Mouse (Mus musculus): ENCODE measurements around the gene Aldh1l1. TPM values are rescaled to one million over a fixed set of nuclear protein-coding genes. Genes with fewer than 3 reads are reported as not detected.

The Aldh1l1 gene
- polyA plus RNA-seq, 1 experiment from 2014 or later = 81.7 TPM

GRCm38 (mm10) chr6:90472697-90473096, 13.5 kb upstream of the Aldh1l1 start:
- 92% methylated on average over 3 of the region's 3 CpGs for WGBS
- H3K9ac ChIP-seq = no peak overlapping the region
- peaks cover 17% of the 10 kb centered on the region; the same call in 1 of the 2 replicates for H3K4me1 ChIP-seq (replicated peaks)
- H3K4me3 ChIP-seq = no peak overlapping the region
- no peaks in the 10 kb centered on the region for H3K27me3 ChIP-seq
- H3K36me3 ChIP-seq = no peaks in the 10 kb centered on the region
- H3K27ac ChIP-seq (replicated peaks) = no peak overlapping the region
- H3K4me2 ChIP-seq = no peak overlapping the region
- no peak for ATAC-seq (ENCODE audit: low FRiP score, low read depth)
- no peaks in the 10 kb centered on the region for H3K9me3 ChIP-seq

- WGBS = 95% methylated on average over 24 of the region's 24 CpGs
- H3K4me2 ChIP-seq = no peak overlapping the region
- no peak for ATAC-seq (ENCODE audit: low FRiP score, low read depth)
- no peaks in the 10 kb centered on the region for H3K27me3 ChIP-seq
- H3K36me3 ChIP-seq = no peaks in the 10 kb centered on the region
- H3K27ac ChIP-seq (replicated peaks) = no peak overlapping the region
- no peak overlapping the region for H3K9ac ChIP-seq
- H3K9me3 ChIP-seq = no peaks in the 10 kb centered on the region
- H3K4me1 ChIP-seq (replicated peaks) = peaks cover 12% of the 10 kb centered on the region; the same call in 1 of the 2 replicates
- H3K4me3 ChIP-seq = no peak overlapping the region
Measured at GRCm38 (mm10) chr6:90473630-90474360, 12.4 kb upstream of the Aldh1l1 start.

- Histone ChIP-seq H3K4me2 (no peak overlapping the region), H3K36me3 (no peaks in the 10 kb centered on the region), H3K4me3 (no peak overlapping the region), H3K9ac (no peak overlapping the region), H3K27me3 (no peaks in the 10 kb centered on the region), H3K9me3 (no peaks in the 10 kb centered on the region), H3K4me1 (replicated peaks) (peaks cover 12% of the 10 kb centered on the region; the same call in 1 of the 2 replicates), H3K27ac (replicated peaks) (no peak overlapping the region)
- ATAC-seq (ENCODE audit: low FRiP score, low read depth) = no peak
- WGBS = 87% methylated on average over 3 of the region's 3 CpGs
Measured at GRCm38 (mm10) chr6:90474361-90474750, 11.9 kb upstream of the Aldh1l1 start.

- Histone ChIP-seq H3K4me2 (no peak overlapping the region), H3K4me1 (replicated peaks) (peaks cover 12% of the 10 kb centered on the region; the same call in 1 of the 2 replicates), H3K27me3 (no peaks in the 10 kb centered on the region), H3K9me3 (no peaks in the 10 kb centered on the region), H3K27ac (replicated peaks) (no peak overlapping the region), H3K9ac (no peak overlapping the region), H3K4me3 (no peak overlapping the region), H3K36me3 (no peaks in the 10 kb centered on the region)
- no peak for ATAC-seq (ENCODE audit: low FRiP score, low read depth)
- 83% methylated on average over 4 of the region's 4 CpGs for WGBS
Measured at GRCm38 (mm10) chr6:90475176-90475853, 10.9 kb upstream of the Aldh1l1 start.

GRCm38 (mm10) chr6:90475854-90476212, 10.4 kb upstream of the Aldh1l1 start:
- Histone ChIP-seq H3K27me3 (no peaks in the 10 kb centered on the region), H3K27ac (replicated peaks) (no peak overlapping the region), H3K4me3 (no peak overlapping the region), H3K4me2 (no peak overlapping the region), H3K9ac (no peak overlapping the region), H3K9me3 (no peaks in the 10 kb centered on the region), H3K4me1 (replicated peaks) (peaks cover 9% of the 10 kb centered on the region; the same call in 1 of the 2 replicates), H3K36me3 (no peaks in the 10 kb centered on the region)
- 66% methylated on average over 3 of the region's 3 CpGs for WGBS
- ATAC-seq (ENCODE audit: low FRiP score, low read depth) = no peak

GRCm38 (mm10) chr6:90476941-90477518, 9.2 kb upstream of the Aldh1l1 start:
- no peak overlapping the region for H3K4me2 ChIP-seq
- no peak overlapping the region for H3K9ac ChIP-seq
- no peak overlapping the region for H3K4me3 ChIP-seq
- no peaks in the 10 kb centered on the region for H3K36me3 ChIP-seq
- 60% methylated on average over 14 of the region's 14 CpGs for WGBS
- H3K27ac ChIP-seq (replicated peaks) = no peak overlapping the region
- H3K4me1 ChIP-seq (replicated peaks) = no peaks in the 10 kb centered on the region; the same call in 1 of the 2 replicates
- no peak; the same call in 1 of the 2 replicates for ATAC-seq (ENCODE audit: low FRiP score, low read depth)
- H3K27me3 ChIP-seq = no peaks in the 10 kb centered on the region
- H3K9me3 ChIP-seq = no peaks in the 10 kb centered on the region

- Histone ChIP-seq H3K4me1 (replicated peaks) (no peaks in the 10 kb centered on the region), H3K27me3 (no peaks in the 10 kb centered on the region), H3K4me2 (no peak overlapping the region), H3K9me3 (no peaks in the 10 kb centered on the region), H3K4me3 (no peak overlapping the region), H3K36me3 (no peaks in the 10 kb centered on the region), H3K9ac (no peak overlapping the region), H3K27ac (replicated peaks) (no peak overlapping the region)
- ATAC-seq (ENCODE audit: low FRiP score, low read depth) = no peak
- WGBS = 80% methylated on average over 3 of the region's 3 CpGs
Measured at GRCm38 (mm10) chr6:90484249-90484648, 2.0 kb upstream of the Aldh1l1 start.

GRCm38 (mm10) chr6:90484876-90485275, 1.4 kb upstream of the Aldh1l1 start:
- WGBS = 69% methylated on average over 5 of the region's 5 CpGs

GRCm38 (mm10) chr6:90487531-90487930, 1.3 kb downstream of the Aldh1l1 start:
- Histone ChIP-seq H3K4me3 (no peak overlapping the region), H3K4me1 (replicated peaks) (0 out of 2 replicates have a peak, but pooled peaks cover 4% of the 10 kb centered on the region), H3K9ac (no peak overlapping the region), H3K27me3 (no peaks in the 10 kb centered on the region), H3K4me2 (no peak overlapping the region), H3K27ac (replicated peaks) (no peak overlapping the region), H3K36me3 (no peaks in the 10 kb centered on the region), H3K9me3 (no peaks in the 10 kb centered on the region)
- WGBS = 84% methylated on average over 1 of the region's 1 CpGs
- ATAC-seq (ENCODE audit: low FRiP score, low read depth) = no peak

More at GRCm38 (mm10) chr6:90484876-90485275, 1.4 kb upstream of the Aldh1l1 start:
- Histone ChIP-seq H3K36me3 (no peaks in the 10 kb centered on the region), H3K27me3 (no peaks in the 10 kb centered on the region), H3K4me2 (no peak overlapping the region), H3K9me3 (no peaks in the 10 kb centered on the region), H3K4me3 (no peak overlapping the region), H3K27ac (replicated peaks) (no peak overlapping the region), H3K9ac (no peak overlapping the region), H3K4me1 (replicated peaks) (no peaks in the 10 kb centered on the region)
- no peak for ATAC-seq (ENCODE audit: low FRiP score, low read depth)

- 0 out of 2 replicates have a peak, but pooled peaks cover 4% of the 10 kb centered on the region for H3K4me1 ChIP-seq (replicated peaks)
- WGBS = 96% methylated on average over 3 of the region's 3 CpGs
- H3K27me3 ChIP-seq = no peaks in the 10 kb centered on the region
- H3K36me3 ChIP-seq = no peaks in the 10 kb centered on the region
- no peak overlapping the region for H3K9ac ChIP-seq
- ATAC-seq (ENCODE audit: low FRiP score, low read depth) = no peak
- no peaks in the 10 kb centered on the region for H3K9me3 ChIP-seq
- H3K27ac ChIP-seq (replicated peaks) = no peak overlapping the region
- H3K4me2 ChIP-seq = no peak overlapping the region
- no peak overlapping the region for H3K4me3 ChIP-seq
Measured at GRCm38 (mm10) chr6:90489532-90489931, 3.3 kb downstream of the Aldh1l1 start.

- Histone ChIP-seq H3K27me3 (no peaks in the 10 kb centered on the region), H3K9me3 (no peaks in the 10 kb centered on the region), H3K4me2 (no peak overlapping the region), H3K36me3 (no peaks in the 10 kb centered on the region), H3K27ac (replicated peaks) (no peak overlapping the region), H3K4me3 (no peak overlapping the region), H3K4me1 (replicated peaks) (0 out of 2 replicates have a peak, but pooled peaks cover 7% of the 10 kb centered on the region), H3K9ac (no peak overlapping the region)
- no peak for ATAC-seq (ENCODE audit: low FRiP score, low read depth)
- 66% methylated on average over 2 of the region's 2 CpGs for WGBS
Measured at GRCm38 (mm10) chr6:90490976-90491375, 4.7 kb downstream of the Aldh1l1 start.

All from hindbrain, embryonic 15.5 days (tissue).